Mouse (Mus musculus): Measurements from ENCODE around the gene Prdm11.

GRCm38 (mm10) chr2:93046509-93046835 lies 505 bp upstream of the Prdm11 start:
- no peak for TF ChIP-seq CTCF (IDR thresholded peaks at IDR 0.05; ENCODE audit: extremely low read depth, insufficient read length, insufficient replicate concordance, low read depth, low read length)
- TF ChIP-seq POLR2A (IDR thresholded peaks at IDR 0.05; ENCODE audit: low read depth, low read length): no peak

All from small intestine, adult 2 months (tissue).